Mouse (Mus musculus) MEL (cell line): ENCODE data around the gene Cby3. TPM values are rescaled to one million over a fixed set of nuclear protein-coding genes. Genes with fewer than 3 reads are reported as not detected.

Experiments
- DNase-seq: peaks from one replicate; pipeline ENCODE4 v3.0.0; 2011; ENCODE audit warnings: low read depth, low spot score
- H3K27ac ChIP-seq: 2 replicates; pipeline ENCODE4 v1.5.1; 2012; ENCODE audit warnings: low read depth, mild to moderate bottlenecking, control low read depth, low read length, moderate library complexity; ENCODE audit not compliant: control insufficient read depth
- H3K27me3 ChIP-seq, 2 experiments: fragments of 150-350 bp in 1 of 2; sonication (generic) in 1 of 2; 2 replicates each; pipeline ENCODE4 v1.6.1; 2012; ENCODE audit warnings: low read length in 2 of 2, mild to moderate bottlenecking in 2 of 2, improper control_type of control experiment in 1 of 2, moderate library complexity in 1 of 2; ENCODE audit not compliant: insufficient read depth in 2 of 2, control insufficient read depth in 1 of 2
- H3K36me3 ChIP-seq, 2 experiments: 2 replicates each; pipeline ENCODE4 v1.6.1; 2012 to 2014; ENCODE audit warnings: low read length in 2 of 2, improper control_type of control experiment in 1 of 2, inconsistent platforms in 1 of 2, mild to moderate bottlenecking in 1 of 2; ENCODE audit not compliant: insufficient read depth in 2 of 2, control insufficient read depth in 1 of 2
- H3K4me1 ChIP-seq, 2 experiments: fragments of 150-350 bp in 1 of 2; sonication (generic) in 1 of 2; 2 replicates each; pipeline ENCODE4 v1.6.1; 2012; ENCODE audit warnings: low read length in 2 of 2, improper control_type of control experiment in 1 of 2, mild to moderate bottlenecking in 1 of 2; ENCODE audit not compliant: insufficient read depth in 2 of 2, control insufficient read depth in 1 of 2
- H3K4me3 ChIP-seq, 2 experiments: fragments of 150-350 bp in 1 of 2; sonication (generic) in 1 of 2; 2 replicates each; pipeline ENCODE4 v1.5.1; 2012; ENCODE audit warnings: low read depth in 2 of 2, low read length in 2 of 2, mild to moderate bottlenecking in 2 of 2, moderate library complexity in 2 of 2, control low read depth in 1 of 2, improper control_type of control experiment in 1 of 2; ENCODE audit not compliant: control insufficient read depth in 1 of 2, insufficient read depth in 1 of 2
- H3K79me2 ChIP-seq: 2 replicates; pipeline ENCODE4 v1.6.1; 2012; ENCODE audit warnings: mild to moderate bottlenecking, low read length, moderate library complexity; ENCODE audit not compliant: control insufficient read depth, poor library complexity, insufficient read depth
- H3K9ac ChIP-seq: 2 replicates; pipeline ENCODE4 v1.6.1; 2012; ENCODE audit warnings: low read depth, mild to moderate bottlenecking, control low read depth, low read length, moderate library complexity; ENCODE audit not compliant: control insufficient read depth, poor library complexity, severe bottlenecking
- H3K9me3 ChIP-seq: fragments of 150-350 bp; sonication (generic); replicated peaks from 2 replicates; pipeline ENCODE4 v1.6.1; 2012; ENCODE audit warnings: mild to moderate bottlenecking, low read length, improper control_type of control experiment, moderate library complexity; ENCODE audit not compliant: insufficient read depth
- BHLHE40 ChIP-seq: IDR thresholded peaks from 2 replicates; pipeline ENCODE4 v1.6.1; 2012; ENCODE audit warnings: low read depth, mild to moderate bottlenecking, inconsistent platforms, low read length, improper control_type of control experiment, borderline replicate concordance
- CHD1 ChIP-seq: IDR thresholded peaks from 2 replicates; pipeline ENCODE4 v1.6.1; 2012; ENCODE audit warnings: low read depth, mild to moderate bottlenecking, inconsistent platforms, low read length, improper control_type of control experiment
- E2F4 ChIP-seq: IDR thresholded peaks from 2 replicates; pipeline ENCODE4 v1.6.1; 2011; ENCODE audit warnings: low read depth, low read length, improper control_type of control experiment, borderline replicate concordance
- ELF1 ChIP-seq: IDR thresholded peaks from 2 replicates; pipeline ENCODE4 v1.6.1; 2014; ENCODE audit warnings: low read depth, mild to moderate bottlenecking, inconsistent platforms, low read length, improper control_type of control experiment, moderate library complexity
- EP300 ChIP-seq, 2 experiments: IDR thresholded peaks; 2 replicates each; pipeline ENCODE4 v1.6.1; 2011; ENCODE audit warnings: improper control_type of control experiment in 2 of 2, low read length in 2 of 2, low read depth in 1 of 2, mild to moderate bottlenecking in 1 of 2
- GABPA ChIP-seq: IDR thresholded peaks from 2 replicates; pipeline ENCODE4 v1.6.1; 2012; ENCODE audit warnings: low read depth, mild to moderate bottlenecking, inconsistent platforms, low read length, improper control_type of control experiment, moderate library complexity
- HCFC1 ChIP-seq: IDR thresholded peaks from 2 replicates; pipeline ENCODE4 v1.6.1; 2012; ENCODE audit warnings: low read depth, mild to moderate bottlenecking, inconsistent platforms, low read length, improper control_type of control experiment, moderate library complexity
- JUND ChIP-seq: IDR thresholded peaks from 2 replicates; pipeline ENCODE4 v1.6.1; 2011; ENCODE audit warnings: low read depth, mild to moderate bottlenecking, improper control_type of control experiment, low read length
- KAT2A ChIP-seq: conservative IDR thresholded peaks from 2 replicates; pipeline ENCODE4 v1.6.1; 2012; ENCODE audit warnings: low read depth, low read length, improper control_type of control experiment, inconsistent platforms
- MAFK ChIP-seq: IDR thresholded peaks from 2 replicates; pipeline ENCODE4 v1.6.1; 2011; ENCODE audit warnings: low read depth, mild to moderate bottlenecking, low read length, improper control_type of control experiment, borderline replicate concordance
- MAX ChIP-seq: IDR thresholded peaks from 2 replicates; pipeline ENCODE4 v1.6.1; 2011; ENCODE audit warnings: low read length, improper control_type of control experiment
- MAZ ChIP-seq: IDR thresholded peaks from 2 replicates; pipeline ENCODE4 v1.6.1; 2012; ENCODE audit warnings: low read depth, mild to moderate bottlenecking, inconsistent platforms, low read length, improper control_type of control experiment
- MEF2A ChIP-seq: IDR thresholded peaks from 2 replicates; pipeline ENCODE4 v1.6.1; 2014; ENCODE audit warnings: low read depth, mild to moderate bottlenecking, inconsistent platforms, low read length, improper control_type of control experiment; ENCODE audit not compliant: poor library complexity, insufficient replicate concordance, severe bottlenecking; ENCODE audit errors: extremely low read depth
- MYB ChIP-seq: IDR thresholded peaks from 2 replicates; pipeline ENCODE4 v1.6.1; 2011; ENCODE audit warnings: mild to moderate bottlenecking, low read depth, low read length, improper control_type of control experiment
- MYC ChIP-seq: IDR thresholded peaks from 2 replicates; pipeline ENCODE4 v1.6.1; 2011; ENCODE audit warnings: low read depth, mild to moderate bottlenecking, low read length, improper control_type of control experiment, moderate library complexity
- NELFE ChIP-seq: IDR thresholded peaks from 2 replicates; pipeline ENCODE4 v1.6.1; 2011; ENCODE audit warnings: low read depth, low read length, improper control_type of control experiment
- NRF1 ChIP-seq: IDR thresholded peaks from 2 replicates; pipeline ENCODE4 v1.6.1; 2014; ENCODE audit warnings: low read depth, mild to moderate bottlenecking, inconsistent platforms, low read length, improper control_type of control experiment, moderate library complexity; ENCODE audit not compliant: poor library complexity, insufficient read depth, severe bottlenecking
- POLR2A ChIP-seq, 2 experiments: IDR thresholded peaks; 2 replicates each; pipeline ENCODE4 v1.6.1; 2011 to 2012; ENCODE audit warnings: low read length in 2 of 2, mild to moderate bottlenecking in 2 of 2, control low read depth in 1 of 2, improper control_type of control experiment in 1 of 2, low read depth in 1 of 2, moderate library complexity in 1 of 2; ENCODE audit not compliant: control insufficient read depth in 1 of 2, insufficient read depth in 1 of 2, poor library complexity in 1 of 2
- POLR2AphosphoS2 ChIP-seq: IDR thresholded peaks from 2 replicates; pipeline ENCODE4 v1.6.1; 2011; ENCODE audit warnings: low read length, improper control_type of control experiment
- POLR2AphosphoS5 ChIP-seq: IDR thresholded peaks from 2 replicates; pipeline ENCODE4 v1.6.1; 2012; ENCODE audit warnings: low read depth, borderline replicate concordance, mild to moderate bottlenecking, inconsistent platforms, low read length, moderate library complexity, mixed read lengths
- RAD21 ChIP-seq: IDR thresholded peaks from 2 replicates; pipeline ENCODE4 v1.6.1; 2011; ENCODE audit warnings: mild to moderate bottlenecking, low read depth, low read length, improper control_type of control experiment
- RCOR1 ChIP-seq: IDR thresholded peaks from 2 replicates; pipeline ENCODE4 v1.6.1; 2012; ENCODE audit warnings: low read depth, mild to moderate bottlenecking, inconsistent platforms, low read length, improper control_type of control experiment
- SIN3A ChIP-seq: IDR thresholded peaks from 2 replicates; pipeline ENCODE4 v1.6.1; 2012; ENCODE audit warnings: low read length, improper control_type of control experiment, inconsistent platforms
- TAL1 ChIP-seq: IDR thresholded peaks from 2 replicates; pipeline ENCODE4 v1.6.1; 2012; ENCODE audit warnings: mild to moderate bottlenecking, inconsistent platforms, low read length, moderate library complexity, mixed read lengths
- TBP ChIP-seq: IDR thresholded peaks from 2 replicates; pipeline ENCODE4 v1.8.0; 2011; ENCODE audit warnings: low read depth, low read length, improper control_type of control experiment
- TCF12 ChIP-seq: IDR thresholded peaks from 2 replicates; pipeline ENCODE4 v1.6.1; 2014; ENCODE audit warnings: low read depth, mild to moderate bottlenecking, inconsistent platforms, low read length, improper control_type of control experiment, moderate library complexity
- UBTF ChIP-seq: IDR thresholded peaks from 2 replicates; pipeline ENCODE4 v1.6.1; 2012; ENCODE audit warnings: low read depth, mild to moderate bottlenecking, inconsistent platforms, low read length, improper control_type of control experiment, moderate library complexity, borderline replicate concordance; ENCODE audit not compliant: insufficient read depth
- USF2 ChIP-seq, 2 experiments: IDR thresholded peaks; 2 replicates each; pipeline ENCODE4 v1.6.1; 2011 to 2012; ENCODE audit warnings: improper control_type of control experiment in 2 of 2, low read length in 2 of 2, borderline replicate concordance in 1 of 2, inconsistent platforms in 1 of 2, low read depth in 1 of 2, mild to moderate bottlenecking in 1 of 2; ENCODE audit not compliant: insufficient read depth in 1 of 2
- ZC3H11A ChIP-seq: IDR thresholded peaks from 2 replicates; pipeline ENCODE4 v1.6.1; 2012; ENCODE audit warnings: low read depth, mild to moderate bottlenecking, inconsistent platforms, low read length, improper control_type of control experiment
- ZKSCAN1 ChIP-seq: IDR thresholded peaks from 2 replicates; pipeline ENCODE4 v1.6.1; 2012; ENCODE audit warnings: low read depth, mild to moderate bottlenecking, inconsistent platforms, low read length, improper control_type of control experiment, moderate library complexity
- ZMIZ1 ChIP-seq: IDR thresholded peaks from 2 replicates; pipeline ENCODE4 v1.6.1; 2012; ENCODE audit warnings: low read depth, mild to moderate bottlenecking, inconsistent platforms, low read length, improper control_type of control experiment, moderate library complexity
- ZNF384 ChIP-seq: IDR thresholded peaks from 2 replicates; pipeline ENCODE4 v1.6.1; 2012; ENCODE audit warnings: low read depth, mild to moderate bottlenecking, inconsistent platforms, low read length, improper control_type of control experiment
- polyA plus RNA-seq, 2 experiments: library from polyadenylated mRNA; stranded (reverse) in 1 of 2; unstranded in 1 of 2; fragments of >175 nt in 1 of 2; fragments of >200 nt in 1 of 2; gene quantifications; 2 replicates each; pipeline versions ENCODE4 v1.2.1 to v1.2.4; 2012; ENCODE audit warnings: low replicate concordance in 2 of 2, low read depth in 1 of 2; ENCODE audit not compliant: insufficient read length in 2 of 2, insufficient read depth in 1 of 2, missing spikeins in 1 of 2
- total RNA-seq: library from RNA; depleted of rRNA; stranded (reverse); fragments of 300-350 nt; gene quantifications from 2 replicates; pipeline ENCODE4 v1.2.3, GENCODE M21; 2012

Gene Cby3
- total and polyA plus RNA-seq, 3 experiments, result 0.23 to 0.31 TPM; not detected in 1

DNA sequence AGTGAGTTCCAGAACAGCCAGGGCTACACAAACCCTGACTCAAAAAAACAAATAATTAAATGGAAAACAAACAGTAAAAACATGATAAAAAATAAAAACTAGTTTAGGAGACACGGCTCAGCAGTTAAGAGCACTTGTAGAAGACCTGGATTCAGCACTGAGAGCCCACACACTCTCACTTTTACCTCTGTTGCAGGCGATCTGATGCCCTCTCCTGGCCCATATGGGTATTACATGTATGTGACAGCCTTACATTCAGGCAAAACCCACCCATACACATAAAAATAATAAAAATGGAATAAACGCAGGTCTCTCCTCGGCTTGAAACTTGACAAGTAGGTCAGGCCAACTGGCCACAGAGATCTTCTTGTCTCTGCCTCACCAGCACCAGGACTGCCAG is 10.3 kb downstream of the Cby3 start (continued):
- TF ChIP-seq NELFE (no peak), ZKSCAN1 (no peak), TBP (no peak), GABPA (no peak), E2F4 (no peak), KAT2A (no peak), RAD21 (peak; percentile 97), ZNF384 (peak; percentile 61), ELF1 (no peak), POLR2AphosphoS2 (no peak), JUND (0 out of 2 replicates have a peak, but pooled peaks have one; percentile 46), POLR2AphosphoS5 (no peak), ZMIZ1 (no peak), HCFC1 (0 out of 2 replicates have a peak, but pooled peaks have one; percentile 47), CHD1 (no peak), MAZ (no peak), NRF1 (no peak), ZC3H11A (peak; percentile 95), RCOR1 (no peak), BHLHE40 (no peak)

DNA sequence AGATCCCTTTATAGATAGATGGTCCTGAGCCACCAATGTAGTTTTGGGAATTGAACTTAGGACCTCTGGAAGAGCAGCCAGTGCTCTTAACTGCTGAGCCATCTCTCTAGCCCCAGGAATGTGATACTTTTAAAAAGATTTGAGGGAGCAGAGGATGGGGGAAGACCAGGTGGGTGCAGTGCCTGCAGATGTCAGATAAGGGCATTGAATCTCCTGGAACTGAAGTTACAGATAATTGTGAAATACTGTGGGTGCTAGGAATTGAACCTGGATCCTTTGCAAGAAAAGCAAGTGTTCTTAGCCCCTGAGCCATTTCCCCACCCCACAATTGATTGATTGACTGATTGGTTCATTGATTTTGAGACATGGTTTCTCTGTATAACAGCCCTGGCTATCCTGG is 11.1 kb downstream of the Cby3 start:
- H3K27me3 ChIP-seq, result no peaks in the 10 kb centered on the region
- TF ChIP-seq CHD1, result no peak
- no peak for TF ChIP-seq ZC3H11A
- TF ChIP-seq RCOR1, result peak; percentile 59; the same call in 1 of the 2 replicates
- TF ChIP-seq MYB, result no peak
- TF ChIP-seq RAD21, result no peak
- no peak for TF ChIP-seq HCFC1
- TF ChIP-seq MAX, result no peak
- no peak for TF ChIP-seq ZKSCAN1
- no peak for TF ChIP-seq MYC
- TF ChIP-seq POLR2AphosphoS2, result no peak
- 0 out of 2 replicates have a peak, but pooled peaks have one; percentile 14 for TF ChIP-seq MAZ
- TF ChIP-seq TBP, result no peak
- peak; percentile 28 to 52; a peak in 2 of 4 replicates for TF ChIP-seq EP300 (IDR thresholded peaks at IDR 0.05; ENCODE audit: low read depth in 1 of 2, low read length in 2 of 2)
- no peak for TF ChIP-seq ZNF384
- TF ChIP-seq TCF12, result peak; percentile 75
- TF ChIP-seq E2F4, result no peak
- TF ChIP-seq USF2 (IDR thresholded peaks at IDR 0.05; ENCODE audit: borderline replicate concordance in 1 of 2, insufficient read depth in 1 of 2, low read depth in 1 of 2, low read length in 2 of 2), result no peak
- no peak for TF ChIP-seq UBTF
- no peak for TF ChIP-seq NRF1
- no peak for TF ChIP-seq GABPA
- TF ChIP-seq NELFE, result no peak
- TF ChIP-seq MAFK, result no peak
- 0 out of 2 replicates have a peak, but pooled peaks have one; percentile 13 for TF ChIP-seq SIN3A
- TF ChIP-seq POLR2A (IDR thresholded peaks at IDR 0.05; ENCODE audit: control insufficient read depth in 1 of 2, insufficient read depth in 1 of 2, low read depth in 1 of 2, low read length in 2 of 2, poor library complexity in 1 of 2), result no peak
- TF ChIP-seq ZMIZ1, result no peak
- no peak for TF ChIP-seq ELF1
- TF ChIP-seq TAL1, result peak; percentile 61
- no peak for TF ChIP-seq MEF2A

More for the DNA sequence above, 11.1 kb downstream of the Cby3 start:
- Histone ChIP-seq H3K27ac (no peak overlapping the region), H3K4me3 (no peak overlapping the region), H3K36me3 (peaks cover 0 to 16% of the 10 kb centered on the region in 2 experiments; a peak in 2 of 4 replicates), H3K9ac (no peak overlapping the region), H3K9me3 (no peaks in the 10 kb centered on the region), H3K79me2 (no peaks in the 10 kb centered on the region), H3K4me1 (peaks cover 10 to 25% of the 10 kb centered on the region in 2 experiments)
- DNase-seq, result no peak
